Mouse (Mus musculus) myocyte (in vitro differentiated cells): ENCODE data around the gene Rfx7.

ENCODE experiments used
- CEBPB ChIP-seq: IDR thresholded peaks from 2 replicates; pipeline ENCODE4 v1.6.1; 2011; ENCODE audit warnings: mild to moderate bottlenecking, moderate library complexity; ENCODE audit not compliant: poor library complexity, insufficient read depth, severe bottlenecking
- E2F4 ChIP-seq: IDR thresholded peaks from one replicate; pipeline ENCODE4 v1.6.1; 2011; ENCODE audit warnings: mild to moderate bottlenecking, control low read depth, moderate library complexity; ENCODE audit not compliant: insufficient read depth
- MAX ChIP-seq: IDR thresholded peaks from one replicate; pipeline ENCODE4 v1.6.1; 2011; ENCODE audit warnings: low read depth, mild to moderate bottlenecking, control low read depth
- MYOD1 ChIP-seq, 3 experiments: IDR thresholded peaks; one replicate each; pipeline ENCODE4 v1.6.1; 2011; ENCODE audit warnings: control low read depth in 2 of 3, low read depth in 2 of 3, mild to moderate bottlenecking in 2 of 3, moderate library complexity in 1 of 3; ENCODE audit not compliant: insufficient read length in 2 of 3, control insufficient read depth in 1 of 3
- MYOG ChIP-seq, 3 experiments: IDR thresholded peaks; one replicate each; pipeline ENCODE4 v1.6.1; 2011; ENCODE audit warnings: control low read depth in 2 of 3, low read depth in 2 of 3, mild to moderate bottlenecking in 2 of 3; ENCODE audit not compliant: insufficient read length in 2 of 3, control insufficient read depth in 1 of 3, insufficient read depth in 1 of 3
- POLR2A ChIP-seq: IDR thresholded peaks from one replicate; pipeline ENCODE4 v1.6.1; 2011; ENCODE audit warnings: low read depth, mild to moderate bottlenecking, control low read depth, moderate library complexity; ENCODE audit not compliant: insufficient read length
- POLR2AphosphoS2 ChIP-seq: IDR thresholded peaks from one replicate; pipeline ENCODE4 v1.6.1; 2011; ENCODE audit warnings: low read depth, control low read depth; ENCODE audit not compliant: insufficient read length
- REST ChIP-seq: IDR thresholded peaks from one replicate; pipeline ENCODE4 v1.6.1; 2011; ENCODE audit warnings: mild to moderate bottlenecking, control low read depth, moderate library complexity; ENCODE audit not compliant: insufficient read depth, insufficient read length
- SRF ChIP-seq: IDR thresholded peaks from one replicate; pipeline ENCODE4 v1.6.1; 2011; ENCODE audit warnings: low read depth; ENCODE audit not compliant: control insufficient read depth, insufficient read length
- TCF12 ChIP-seq: IDR thresholded peaks from one replicate; pipeline ENCODE4 v1.6.1; 2011; ENCODE audit warnings: mild to moderate bottlenecking, control low read depth; ENCODE audit not compliant: poor library complexity, insufficient read depth, severe bottlenecking
- TCF3 ChIP-seq: IDR thresholded peaks from one replicate; pipeline ENCODE4 v1.6.1; 2011; ENCODE audit warnings: low read depth, control low read depth; ENCODE audit not compliant: insufficient read length
- USF1 ChIP-seq: IDR thresholded peaks from one replicate; pipeline ENCODE4 v1.6.1; 2011; ENCODE audit warnings: low read depth, mild to moderate bottlenecking, control low read depth, moderate library complexity

DNA sequence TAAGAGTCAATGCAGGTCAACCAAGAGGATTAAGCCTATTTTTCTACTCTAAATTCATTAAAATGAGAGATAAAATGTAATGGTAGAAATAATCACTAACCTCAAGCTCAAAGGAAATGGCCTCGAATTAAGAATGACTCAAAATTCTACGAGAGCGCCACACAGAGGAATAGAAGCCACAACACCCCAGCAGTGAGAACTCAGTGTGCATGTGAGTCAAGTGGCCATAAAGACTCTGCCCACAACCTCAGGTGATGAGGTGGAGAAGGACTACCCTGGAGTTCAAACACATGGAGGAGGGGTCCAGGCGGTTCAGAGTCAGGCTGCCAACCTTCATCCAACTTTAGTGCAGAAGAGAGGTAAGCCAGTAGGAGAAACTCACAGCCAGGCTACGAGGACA lies 42.9 kb upstream of the Rfx7 start:
- TF ChIP-seq POLR2A: no peak
- TF ChIP-seq MAX: no peak
- TF ChIP-seq MYOD1 (IDR thresholded peaks at IDR 0.05; ENCODE audit: control insufficient read depth in 1 of 3, insufficient read length in 2 of 3, low read depth in 2 of 3): no peak
- no peak for TF ChIP-seq REST
- no peak for TF ChIP-seq USF1
- TF ChIP-seq TCF12: no peak
- no peak for TF ChIP-seq SRF
- no peak for TF ChIP-seq E2F4
- TF ChIP-seq POLR2AphosphoS2: no peak
- TF ChIP-seq MYOG (IDR thresholded peaks at IDR 0.05; ENCODE audit: control insufficient read depth in 1 of 3, insufficient read depth in 1 of 3, insufficient read length in 2 of 3, low read depth in 2 of 3): no peak
- no peak for TF ChIP-seq CEBPB
- no peak for TF ChIP-seq TCF3
